Mouse (Mus musculus) retina, embryonic 14.5 days (tissue): ENCODE measurements around the gene Ddx11.

Source experiments
- DNase-seq: peaks from one replicate; pipeline ENCODE4 v3.0.0-alpha.2; 2015; ENCODE audit warnings: low spot score

Gene Ddx11

DNA sequence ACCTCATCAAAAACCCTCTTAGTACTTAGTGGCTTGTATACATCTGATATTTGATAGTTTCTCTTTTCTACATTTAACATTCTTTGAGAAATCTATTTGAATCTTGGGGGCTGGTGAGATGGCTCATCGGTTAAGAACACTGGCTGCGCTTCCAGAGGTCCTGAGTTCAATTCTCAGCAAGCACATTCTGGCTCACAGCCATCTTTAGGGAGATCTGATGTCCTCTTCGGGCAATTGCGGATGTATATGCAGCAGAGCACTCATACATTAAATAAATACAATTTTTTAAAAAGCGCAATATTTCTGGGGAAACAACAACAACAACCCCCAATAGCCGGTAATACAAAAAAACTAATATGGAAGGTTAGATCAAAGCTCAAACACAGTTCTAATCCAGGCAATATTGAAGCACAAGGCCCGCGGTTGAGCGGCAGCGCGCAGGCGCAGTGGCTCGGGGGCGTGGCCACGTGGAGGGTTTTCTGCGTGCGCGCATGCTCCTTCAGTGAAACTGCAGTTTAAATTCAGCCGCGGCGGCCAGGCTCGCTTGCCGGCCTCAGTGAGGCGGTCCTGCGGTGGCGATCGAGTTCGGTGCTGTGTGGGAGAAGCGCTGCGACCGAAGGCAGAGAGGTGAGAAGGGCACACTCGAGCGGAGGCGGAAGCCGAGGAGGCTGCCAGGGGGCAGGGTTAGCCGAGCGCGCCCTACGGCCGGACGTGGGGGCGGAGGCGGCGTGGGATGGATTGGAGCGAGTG is at the start of gene Ddx11:
Gene Ddx11 (plus strand): TSS at position 455 of the 750 bp plus-strand sequence.
- DNase-seq, result peak; percentile 96

- DNase-seq, result no peak
Measured at GRCm38 (mm10) chr17:66073971-66074370, 49.3 kb upstream of the Ddx11 start.

DNA sequence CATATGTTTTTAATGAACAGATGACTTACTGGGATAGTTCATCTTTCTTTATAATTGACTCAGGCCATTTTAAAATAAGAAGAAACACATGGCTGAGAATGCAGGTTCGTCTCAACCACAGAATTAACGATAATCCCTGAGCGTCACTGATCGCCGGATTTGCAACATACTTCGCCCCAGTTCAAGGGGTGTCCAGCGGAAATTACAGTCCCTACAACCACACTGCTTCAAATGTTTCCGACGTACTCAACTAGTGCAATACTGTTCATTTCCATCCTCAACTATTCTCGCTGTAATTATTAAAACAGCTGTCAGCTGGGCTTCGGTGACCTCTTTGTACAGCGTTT is 47.5 kb upstream of the Ddx11 start:
- DNase-seq, result peak; percentile 36

- peak; percentile 57 for DNase-seq
Measured at GRCm38 (mm10) chr17:66076174-66076927, 47.0 kb upstream of the Ddx11 start.

GRCm38 (mm10) chr17:66076934-66077333 is 46.4 kb upstream of the Ddx11 start, which contains the start of gene Ankrd12:
Gene Ankrd12 (minus strand): TSS chr17:66077089.
- peak; percentile 90 for DNase-seq

DNA sequence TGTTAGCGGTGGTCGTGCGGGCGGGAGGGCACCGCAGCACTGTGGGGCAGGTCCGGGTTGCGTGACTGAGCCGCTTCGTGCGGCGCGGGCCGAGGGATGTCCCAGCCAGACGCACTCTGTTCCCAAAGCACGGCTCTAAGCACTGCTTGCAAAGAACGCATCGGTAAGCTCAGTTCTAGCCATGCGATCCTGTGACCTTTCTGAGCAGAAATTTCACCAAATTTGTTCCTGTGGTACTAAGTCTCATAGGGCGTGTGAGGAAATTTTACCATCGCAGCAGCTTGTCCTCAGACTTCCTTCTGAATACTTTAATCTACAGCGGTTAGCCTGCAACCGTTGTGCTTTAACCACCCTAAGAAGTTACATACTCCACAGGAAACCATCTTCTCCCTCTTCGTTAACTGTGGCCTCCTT is 45.9 kb upstream of the Ddx11 start:
- DNase-seq, result peak; percentile 43

- DNase-seq, result no peak
Measured at GRCm38 (mm10) chr17:66084486-66084885, 38.8 kb upstream of the Ddx11 start.

GRCm38 (mm10) chr17:66085038-66085437 is 38.3 kb upstream of the Ddx11 start:
- DNase-seq, result no peak

- DNase-seq, result no peak
Measured at GRCm38 (mm10) chr17:66090251-66090650, 33.1 kb upstream of the Ddx11 start.

- no peak for DNase-seq
Measured at GRCm38 (mm10) chr17:66091392-66091791, 31.9 kb upstream of the Ddx11 start.

DNA sequence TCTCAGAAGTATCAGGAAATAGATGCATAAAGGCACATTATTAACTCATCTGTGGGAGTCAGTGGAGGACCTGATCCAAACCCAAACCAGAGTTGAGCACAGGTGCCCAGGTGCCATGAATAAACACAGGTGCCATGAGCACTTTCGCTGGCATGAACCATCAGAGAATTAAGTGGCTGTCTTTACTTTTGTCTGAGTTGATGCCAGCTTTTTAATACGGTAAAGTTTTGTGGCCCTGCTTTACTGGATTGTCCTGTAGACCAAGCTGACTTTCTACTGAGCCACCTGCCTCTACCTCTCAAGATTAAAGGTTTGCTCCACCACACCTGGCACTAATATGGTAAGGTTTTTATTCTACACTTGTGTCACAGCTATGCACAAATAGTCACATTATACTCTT is 31.3 kb upstream of the Ddx11 start:
- no peak for DNase-seq

GRCm38 (mm10) chr17:66092664-66093063 is 30.7 kb upstream of the Ddx11 start:
- DNase-seq, result no peak

DNA sequence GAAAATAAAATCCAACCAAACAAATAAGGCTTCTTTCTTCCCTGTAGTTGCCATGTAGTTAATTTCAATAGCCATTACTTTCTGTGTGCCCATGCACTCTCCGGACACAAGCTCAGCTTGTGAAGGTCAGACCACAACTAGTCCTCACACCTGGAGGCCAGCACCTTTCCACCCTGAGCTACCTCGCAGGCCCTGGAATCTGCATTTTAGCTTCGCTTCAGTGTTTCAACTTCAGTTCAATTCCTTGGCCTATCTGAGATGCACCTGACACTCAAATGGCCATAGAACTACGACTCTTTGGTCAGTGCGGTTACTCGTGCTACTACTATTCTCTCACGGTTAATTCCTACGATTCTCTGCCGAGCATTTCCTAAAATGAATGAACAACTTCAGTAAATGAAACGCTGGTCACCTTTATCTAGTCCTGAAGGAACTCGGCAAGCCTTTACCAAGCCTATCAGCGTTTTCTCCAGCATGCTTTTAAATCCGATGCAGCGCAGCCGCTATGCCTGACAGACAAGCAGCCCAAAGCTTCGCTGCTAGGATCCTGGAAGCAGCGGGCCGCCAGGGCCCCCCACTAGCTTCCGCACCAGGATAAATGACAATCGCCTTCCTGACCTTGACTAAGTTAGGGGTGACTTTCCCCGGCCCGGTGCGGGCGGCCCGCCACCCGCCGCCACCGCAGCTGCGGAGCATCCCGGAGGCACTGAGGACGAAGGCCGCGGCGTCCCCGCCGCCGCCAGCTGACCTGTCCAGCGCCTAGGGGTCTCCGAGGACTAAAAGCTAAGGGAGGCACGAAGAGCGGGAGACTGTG is 22.5 kb upstream of the Ddx11 start:
- no peak for DNase-seq

DNA sequence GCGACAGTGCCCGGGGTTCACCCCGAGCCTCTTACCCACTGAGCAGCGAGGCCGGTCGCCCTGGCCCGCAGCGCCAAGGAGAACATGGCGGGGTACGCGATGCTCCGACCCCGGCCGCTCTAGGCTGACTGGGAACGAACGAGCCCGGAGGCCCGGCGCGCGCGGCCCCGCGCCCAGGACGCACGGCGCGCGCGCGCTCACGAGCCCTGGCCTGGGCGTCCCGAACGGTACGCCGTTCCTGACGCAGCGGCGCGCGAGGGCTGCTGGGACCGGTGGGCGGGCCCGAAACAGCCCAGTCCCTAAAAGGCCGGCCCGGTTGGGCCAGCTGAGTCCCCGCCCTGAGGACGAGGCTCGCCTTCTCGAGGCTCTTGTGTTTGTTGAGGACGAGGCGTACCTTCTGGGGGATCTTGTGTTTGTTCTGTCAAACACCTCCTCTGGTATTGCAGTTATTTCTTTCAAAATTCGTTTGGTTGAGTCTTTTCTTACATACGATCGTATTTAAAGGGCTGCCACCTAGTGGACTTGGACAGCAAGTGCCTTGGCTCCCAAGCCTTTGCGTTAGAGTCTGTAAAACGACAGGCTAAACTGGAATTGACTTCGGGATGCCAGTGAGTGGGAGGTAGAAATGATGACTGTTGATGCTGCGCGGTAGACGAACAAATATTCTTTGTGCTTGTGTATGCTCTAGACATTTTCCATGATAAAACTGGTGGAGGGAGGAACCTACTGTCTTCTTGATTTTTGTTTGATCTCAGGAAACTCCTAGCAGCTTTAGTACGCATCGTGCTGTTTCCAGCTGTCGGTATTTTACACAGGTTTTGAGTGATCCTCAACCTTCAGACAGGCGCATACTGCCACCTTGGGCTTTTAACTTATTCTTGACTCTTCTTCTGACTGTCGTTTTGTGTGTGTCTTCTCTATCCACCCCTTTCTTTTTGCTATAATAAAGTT is 21.7 kb upstream of the Ddx11 start, which contains the start of gene Ndufv2:
Gene Ndufv2 (minus strand): TSS at position 180 of the 951 bp plus-strand sequence.
- peak; percentile 99 for DNase-seq

GRCm38 (mm10) chr17:66104076-66104475 is 19.2 kb upstream of the Ddx11 start:
- DNase-seq, result no peak

GRCm38 (mm10) chr17:66106601-66107267 is 16.6 kb upstream of the Ddx11 start:
- peak; percentile 87 for DNase-seq

DNA sequence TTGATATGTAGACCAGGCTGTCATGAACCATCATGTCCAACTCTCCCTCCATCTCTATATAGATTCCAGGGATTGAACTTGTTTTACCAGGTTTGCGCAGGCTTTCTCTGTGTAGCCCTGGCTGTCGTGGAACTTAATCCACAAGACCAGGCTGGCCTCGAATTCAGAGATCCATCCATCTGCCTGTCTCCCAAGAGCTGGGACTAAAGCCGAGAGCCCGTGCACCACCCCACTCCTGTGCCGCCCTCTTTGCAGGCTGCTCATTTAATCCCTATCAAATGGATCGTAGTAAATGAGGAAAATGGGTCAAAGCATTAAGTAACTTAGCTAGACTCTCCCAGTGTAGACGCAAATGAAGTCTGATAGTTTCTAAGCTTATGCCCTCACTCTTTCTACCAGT is 15.9 kb upstream of the Ddx11 start:
- DNase-seq, result no peak

GRCm38 (mm10) chr17:66108198-66108597 is 15.1 kb upstream of the Ddx11 start:
- DNase-seq, result no peak

GRCm38 (mm10) chr17:66110746-66111145 is 12.6 kb upstream of the Ddx11 start:
- peak; percentile 6 for DNase-seq

DNA sequence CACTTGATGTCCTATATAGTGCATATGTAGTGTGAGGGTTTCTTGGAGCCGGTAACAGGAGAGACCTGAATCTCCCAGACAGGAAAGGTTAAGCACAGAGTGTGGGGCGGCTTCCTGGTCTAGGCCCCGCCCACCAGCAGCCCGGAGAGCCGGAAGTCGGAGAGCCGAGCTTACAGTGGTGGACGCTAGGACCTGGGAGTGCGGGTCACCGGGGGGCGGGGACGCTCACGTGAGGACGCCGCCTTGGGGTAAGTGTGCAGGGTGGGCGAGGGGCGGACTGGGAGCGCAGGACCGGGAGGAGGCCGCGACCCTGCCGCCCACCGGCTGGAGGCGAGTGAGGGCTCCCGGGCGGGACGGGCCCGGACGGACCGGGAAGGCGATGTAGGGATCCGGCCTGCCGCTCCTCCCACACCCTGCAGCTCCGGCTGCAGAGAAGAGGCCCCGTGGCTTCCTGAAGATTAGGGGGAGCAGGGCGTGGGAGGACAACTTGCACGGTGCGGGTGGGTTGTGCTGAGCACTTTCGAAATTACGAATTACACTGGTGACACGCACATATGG is 11.8 kb upstream of the Ddx11 start, which contains the start of gene Washc1:
Gene Washc1 (plus strand): TSS at position 144 of the 558 bp plus-strand sequence.
- DNase-seq, result peak; percentile 93
